Mouse (Mus musculus) adrenal gland, postnatal 36 days (tissue): Measurements from ENCODE around the gene Dhx57. TPM values are rescaled to one million over a fixed set of nuclear protein-coding genes. Genes with fewer than 3 reads are reported as not detected.
"Not testable (repeated sequence)": the region's sequence is repeated elsewhere in the genome, so short reads cannot be mapped to it uniquely, and the experiment has no call there.

ENCODE experiments used
- DNase-seq, 2 experiments: peaks; one replicate each; pipeline ENCODE4 v3.0.0; 2021; ENCODE audit warnings: mixed read lengths in 1 of 2
- long read RNA-seq, 2 experiments: library from polyadenylated mRNA; stranded (forward); transcript quantifications; one replicate each; pipeline ENCODE4 v2.0.0; 2021; ENCODE audit warnings: borderline sequencing depth in 2 of 2
- total RNA-seq, 2 experiments: library from RNA; stranded (reverse); gene quantifications; 2 replicates each; pipeline ENCODE4 v1.2.3; 2021

Dhx57 gene
- 10 to 100 TPM; 11.9 to 12.7 TPM for total RNA-seq
- long read RNA-seq, experiment 1, partial matches to known transcripts = 1 of 2 reads
- long read RNA-seq, experiment 1, other reads (novel, unspliced or antisense) = 1 of 2 reads
- long read RNA-seq, experiment 2, partial matches to known transcripts = 2 of 2 reads
- long read RNA-seq, experiment 2, other reads (novel, unspliced or antisense) = 0 of 2 reads

- DNase-seq = peak; percentile 99
Observed at GRCm38 (mm10) chr17:80290074-80290657, at the start of gene Dhx57, which contains the start of gene Morn2. Gene Dhx57, minus strand, starts transcription at chr17:80290476. Gene Morn2, plus strand, starts transcription at chr17:80290203.

- peak; percentile 30 to 43 for DNase-seq
Observed at GRCm38 (mm10) chr17:80332386-80332785, 42.1 kb upstream of the Dhx57 start.

- no peak for DNase-seq
Observed at GRCm38 (mm10) chr17:80326431-80326830, 36.2 kb upstream of the Dhx57 start.

DNA sequence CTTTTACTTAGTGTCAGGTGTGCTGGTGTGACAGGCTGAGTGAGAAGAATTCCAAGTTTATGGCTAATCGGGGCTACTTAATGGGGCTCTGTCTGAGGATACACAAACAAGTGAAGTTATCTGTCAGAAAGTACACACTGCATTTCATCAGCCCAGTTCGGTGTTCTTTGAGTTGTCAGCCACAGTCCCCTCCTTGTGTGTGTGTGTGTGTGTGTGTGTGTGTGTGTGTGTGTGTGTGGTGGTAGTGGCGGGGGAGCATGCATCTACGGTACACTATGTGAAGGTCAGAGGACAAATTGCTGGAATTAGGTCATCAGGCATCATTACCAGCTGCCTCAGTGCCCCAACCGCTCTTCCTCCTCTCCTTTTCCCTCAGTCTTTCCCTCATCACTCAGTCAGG, 35.2 kb upstream of the Dhx57 start:
- no peak for DNase-seq

DNA sequence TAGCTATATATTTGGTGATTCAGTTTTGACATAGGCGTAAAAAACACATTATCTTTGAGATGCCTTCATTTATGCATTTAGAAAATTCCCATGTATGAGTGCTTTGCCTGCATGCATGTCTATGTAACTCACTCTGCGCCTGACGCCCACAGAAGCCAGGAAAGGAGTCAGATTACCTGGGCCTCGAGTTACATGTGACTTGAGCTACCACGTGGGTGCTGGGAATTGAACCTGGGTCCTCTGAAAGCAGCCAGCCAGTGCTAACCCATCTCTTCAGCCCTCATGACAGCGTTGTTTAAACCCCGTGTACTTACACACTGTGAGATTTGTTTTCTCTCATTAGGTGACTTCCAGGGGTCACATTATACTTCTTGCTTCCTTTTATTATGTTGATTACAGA, 34.2 kb upstream of the Dhx57 start:
- no peak for DNase-seq

DNA sequence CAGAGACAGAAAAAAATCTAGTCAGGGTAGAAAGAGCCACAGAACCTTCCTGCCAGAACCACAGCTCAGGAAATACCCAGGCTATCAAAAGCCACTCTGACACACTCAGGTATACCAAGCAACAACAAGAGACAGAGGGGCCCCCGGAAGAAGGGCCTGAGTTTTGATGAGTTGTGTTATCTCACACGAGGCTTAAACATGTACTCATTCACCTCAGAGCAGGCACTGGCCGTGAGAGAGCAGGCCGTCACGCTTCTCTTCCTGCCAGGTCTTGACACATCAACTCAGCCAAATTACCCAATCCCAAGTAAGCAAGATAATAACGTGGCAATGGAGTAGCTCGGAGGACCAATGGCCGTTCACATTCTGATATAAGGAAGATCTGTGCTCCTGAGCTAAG, 33.4 kb upstream of the Dhx57 start:
- DNase-seq = peak in 1 of 2 experiments; percentile 29

GRCm38 (mm10) chr17:80323015-80323414, 32.7 kb upstream of the Dhx57 start:
- DNase-seq = no peak

GRCm38 (mm10) chr17:80322228-80322627, 32.0 kb upstream of the Dhx57 start:
- peak; percentile 8 to 26 for DNase-seq

DNA sequence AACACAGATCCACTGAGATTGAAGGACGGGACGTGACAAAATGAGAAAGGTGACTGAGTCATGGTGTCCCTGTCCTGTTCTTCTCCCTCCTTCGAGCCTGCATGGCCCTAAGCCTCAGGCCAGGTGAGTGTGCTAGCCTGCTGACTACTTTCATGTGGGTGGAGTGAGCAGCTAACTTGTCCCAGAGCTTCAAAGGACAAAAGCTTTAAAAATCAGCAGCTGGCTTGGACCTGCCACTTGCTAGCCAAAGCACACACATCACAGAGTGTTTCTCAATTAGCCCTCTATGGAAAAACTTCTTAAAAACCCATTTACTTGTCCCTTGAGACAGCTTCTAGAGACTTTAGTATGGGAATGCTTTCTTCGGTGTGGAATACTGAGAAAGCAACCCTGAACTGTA, 22.1 kb upstream of the Dhx57 start:
- DNase-seq = no peak

GRCm38 (mm10) chr17:80311761-80312160, 21.5 kb upstream of the Dhx57 start:
- peak; percentile 9 to 25 for DNase-seq

- DNase-seq = no peak
Observed at GRCm38 (mm10) chr17:80307251-80307650, 17.0 kb upstream of the Dhx57 start, which contains the start of gene Arhgef33. Gene Arhgef33, plus strand, starts transcription at chr17:80307407.

DNA sequence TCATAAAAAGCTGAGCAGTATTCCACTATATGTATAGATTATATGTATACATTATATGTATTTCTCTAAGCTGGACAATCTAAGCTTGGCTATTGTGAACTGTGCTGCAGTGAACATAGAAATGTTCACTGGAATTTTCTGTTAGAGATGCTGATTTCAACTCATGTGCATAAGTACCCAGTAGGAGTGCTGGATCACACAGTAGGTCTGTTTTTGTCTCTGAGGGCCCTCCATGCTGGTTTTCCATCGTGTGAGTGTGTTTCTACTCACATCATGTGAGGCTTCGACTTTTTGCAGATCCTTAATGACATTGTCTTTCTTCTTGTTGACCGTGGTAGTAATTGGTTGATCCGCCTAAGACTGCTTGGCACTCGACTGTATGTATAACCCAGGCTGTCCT, 8.6 kb upstream of the Dhx57 start:
- DNase-seq = no peak

DNA sequence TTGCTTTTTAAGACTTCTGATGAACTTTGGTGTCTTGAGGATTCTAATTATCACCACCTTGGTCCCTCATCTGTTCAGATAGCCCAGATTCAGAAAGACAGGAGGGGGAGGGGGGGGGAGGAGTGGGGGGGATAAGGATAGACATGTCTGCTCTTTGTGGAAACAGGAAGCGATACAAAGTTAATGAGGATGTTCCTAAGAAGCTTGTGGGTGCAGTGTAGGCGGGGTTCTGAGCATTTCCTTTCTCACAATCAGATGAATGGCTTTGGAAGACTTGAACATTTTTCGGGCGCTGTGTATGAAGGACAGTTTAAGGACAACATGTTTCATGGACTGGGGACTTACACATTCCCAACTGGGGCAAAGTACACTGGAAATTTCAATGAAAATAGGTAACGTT, 5.0 kb upstream of the Dhx57 start:
- no peak for DNase-seq

DNA sequence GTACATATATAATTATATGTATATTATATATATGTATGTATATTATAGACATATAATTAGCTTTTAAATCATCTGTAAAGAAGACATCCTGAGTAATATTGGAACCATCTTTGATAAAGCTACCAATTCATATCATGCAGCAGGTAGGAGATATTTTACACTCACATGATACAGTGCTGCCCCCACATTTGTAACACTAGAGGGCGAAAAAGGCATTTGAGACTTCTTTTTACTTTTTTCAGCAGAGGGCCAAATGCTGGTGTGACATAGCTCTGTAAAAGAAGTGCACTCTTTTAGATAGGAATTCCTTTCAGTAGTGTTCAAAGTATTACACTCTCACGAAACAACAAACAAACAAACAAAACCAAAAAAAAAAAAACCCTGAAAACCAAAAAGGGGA, 872 bp upstream of the Dhx57 start:
- peak in 1 of 2 experiments; percentile 43 for DNase-seq

- no peak for DNase-seq
Observed at GRCm38 (mm10) chr17:80289280-80290073, 799 bp downstream of the Dhx57 start.

- DNase-seq = no peak
Observed at GRCm38 (mm10) chr17:80288012-80288411, 2.3 kb downstream of the Dhx57 start.

GRCm38 (mm10) chr17:80284446-80284845, 5.8 kb downstream of the Dhx57 start:
- DNase-seq = no peak

DNA sequence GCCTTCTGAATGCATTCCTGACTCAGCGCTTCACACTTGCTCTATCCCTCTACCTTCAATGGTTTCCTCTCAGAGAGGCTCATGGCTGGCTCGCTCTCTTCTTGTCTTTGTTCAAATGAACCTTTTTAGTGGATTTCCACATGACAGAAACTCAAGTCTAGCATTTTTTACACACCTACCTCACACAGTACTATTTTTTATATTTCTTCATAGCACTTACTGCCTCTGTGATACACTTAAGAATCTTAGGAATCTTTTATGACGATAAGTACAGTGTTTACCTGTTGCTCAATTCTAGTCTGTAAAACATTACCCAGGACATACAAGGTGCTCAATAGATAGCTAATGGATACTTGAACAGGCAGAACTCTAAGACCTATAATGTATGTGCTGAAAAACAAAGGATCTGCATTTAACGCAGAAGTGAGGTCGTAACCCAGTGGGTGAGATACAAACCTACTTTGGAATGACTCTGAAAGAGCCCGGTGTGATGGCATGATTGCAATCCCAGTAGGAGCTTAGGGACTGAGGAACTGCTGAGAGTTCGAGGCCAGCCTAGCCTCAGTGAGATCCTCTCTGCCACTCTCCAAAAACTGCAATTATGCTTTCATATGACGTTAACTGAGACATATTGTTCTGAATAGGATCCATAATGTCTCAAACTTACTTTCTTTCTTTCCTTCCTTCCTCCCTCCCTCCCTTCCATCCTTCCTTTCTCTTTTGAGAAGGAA, 10.8 kb downstream of the Dhx57 start:
- DNase-seq = no peak

DNA sequence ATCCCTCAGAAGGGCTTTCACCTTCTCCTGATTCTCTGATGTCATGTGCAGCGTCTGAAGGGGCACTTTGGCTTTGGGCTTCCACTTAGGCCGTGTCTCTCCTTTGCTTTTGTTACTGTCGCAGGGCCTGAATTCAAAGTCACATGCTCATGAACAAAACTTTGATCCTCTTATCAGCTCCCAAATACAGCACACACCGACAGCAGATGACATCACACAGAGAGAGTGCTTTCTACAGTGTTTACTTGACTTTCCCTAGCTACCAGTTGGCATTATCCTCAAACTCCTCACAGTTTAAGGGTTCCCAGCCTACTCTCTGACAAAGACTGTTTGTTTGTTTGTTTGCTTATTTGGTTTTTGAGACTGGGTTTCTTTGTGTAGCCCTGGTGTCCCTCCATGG, 12.0 kb downstream of the Dhx57 start:
- DNase-seq = no peak

- not testable (repeated sequence) for DNase-seq
Observed at GRCm38 (mm10) chr17:80270622-80271021, 19.7 kb downstream of the Dhx57 start.

DNA sequence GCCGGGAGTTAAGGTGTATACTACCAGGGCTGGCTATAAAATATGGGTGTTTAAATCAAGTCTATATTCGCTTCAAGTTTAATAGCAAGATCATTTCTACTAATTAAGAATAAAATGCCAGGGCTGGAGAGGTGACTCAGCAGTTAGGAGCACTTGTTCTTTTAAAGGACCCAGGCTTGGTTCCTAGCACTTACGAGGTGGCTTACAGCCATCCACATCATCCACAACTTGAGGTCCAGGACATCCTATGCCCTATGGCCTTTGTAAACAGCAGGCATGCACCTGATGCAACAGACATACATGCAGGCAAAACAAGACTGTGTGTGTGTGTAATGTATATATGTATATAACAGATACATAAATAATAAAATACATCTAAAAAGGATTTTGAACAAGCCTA, 22.1 kb downstream of the Dhx57 start:
- no peak for DNase-seq

DNA sequence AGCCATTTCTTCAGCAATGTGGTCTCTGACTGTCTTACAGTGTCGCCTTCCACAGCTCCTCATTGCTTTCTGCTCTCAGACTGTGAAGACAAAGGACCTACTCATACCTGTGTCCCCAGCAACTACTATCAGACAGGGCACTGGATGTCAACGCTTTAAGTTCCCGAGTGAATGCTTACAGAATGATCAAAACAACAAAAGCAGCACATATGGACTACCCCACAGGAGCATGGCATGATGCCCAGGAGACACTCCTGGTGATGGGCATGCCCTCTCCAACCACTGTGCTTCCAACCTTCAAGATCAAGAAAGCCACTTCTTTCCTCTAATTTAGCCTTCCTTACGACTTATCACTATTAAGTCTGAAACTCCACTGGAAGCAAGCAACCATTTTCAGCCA, 23.2 kb downstream of the Dhx57 start:
- no peak for DNase-seq

- peak; percentile 85 to 86 for DNase-seq
Observed at GRCm38 (mm10) chr17:80255208-80255607, 35.1 kb downstream of the Dhx57 start.
